Mouse (Mus musculus) CH12.LX (cell line): ENCODE measurements around the gene Gm21970. TPM values are rescaled to one million over a fixed set of nuclear protein-coding genes. Genes with fewer than 3 reads are reported as not detected.
A peak's percentile ranks its signal among the peaks of the same experiment; 100 is the strongest.

Experiments used
- DNase-seq: peaks from one replicate; pipeline ENCODE4 v3.0.0-alpha.2; 2013; ENCODE audit errors: extremely low read depth
- H3K27ac ChIP-seq: 2 replicates; pipeline ENCODE4 v1.5.1; 2012; ENCODE audit warnings: low read depth, mild to moderate bottlenecking, control low read depth, moderate library complexity; ENCODE audit not compliant: insufficient read depth
- H3K27me3 ChIP-seq: replicated peaks from 2 replicates; pipeline ENCODE3; 2012; ENCODE audit warnings: inconsistent platforms
- H3K36me3 ChIP-seq, 2 experiments: replicated peaks in 1 of 2; 2 replicates each; pipeline versions ENCODE3 to v1.6.1; 2012; ENCODE audit warnings: inconsistent platforms in 1 of 2, low read length in 1 of 2, mild to moderate bottlenecking in 1 of 2, mixed read lengths in 1 of 2, moderate library complexity in 1 of 2; ENCODE audit not compliant: control insufficient read depth in 1 of 2, insufficient read depth in 1 of 2
- H3K4me1 ChIP-seq, 2 experiments: 2 replicates each; pipeline ENCODE4 v1.6.1; 2012; ENCODE audit warnings: inconsistent platforms in 1 of 2, moderate library complexity in 1 of 2; ENCODE audit not compliant: insufficient read depth in 2 of 2, control insufficient read depth in 1 of 2
- H3K4me2 ChIP-seq: 2 replicates; pipeline ENCODE4 v1.6.1; 2012; ENCODE audit warnings: low read depth, mild to moderate bottlenecking, control low read depth; ENCODE audit not compliant: poor library complexity, insufficient read depth, severe bottlenecking
- H3K4me3 ChIP-seq, 3 experiments: fragments of 150-350 bp in 1 of 3; sonication (generic) in 1 of 3; replicated peaks in 1 of 3; 2 replicates each; pipeline versions ENCODE3 to v1.5.1; 2011 to 2012; ENCODE audit warnings: low read depth in 2 of 3, low read length in 2 of 3, mild to moderate bottlenecking in 2 of 3, moderate library complexity in 2 of 3, control low read depth in 1 of 3, improper control_type of control experiment in 1 of 3, inconsistent platforms in 1 of 3, mixed read lengths in 1 of 3; ENCODE audit not compliant: poor library complexity in 1 of 3
- H3K79me2 ChIP-seq: replicated peaks from 2 replicates; pipeline ENCODE4 v1.6.1; 2012; ENCODE audit warnings: mild to moderate bottlenecking, moderate library complexity; ENCODE audit not compliant: control insufficient read depth, poor library complexity, insufficient read depth, severe bottlenecking; ENCODE audit errors: extremely low read depth
- H3K9ac ChIP-seq: 2 replicates; pipeline ENCODE4 v1.6.1; 2012; ENCODE audit warnings: low read depth, mild to moderate bottlenecking, control low read depth, moderate library complexity; ENCODE audit not compliant: insufficient read depth
- H3K9me3 ChIP-seq: replicated peaks from 2 replicates; pipeline ENCODE3; 2012; ENCODE audit warnings: low read length, inconsistent platforms, mixed read lengths
- BHLHE40 ChIP-seq: IDR thresholded peaks from 2 replicates; pipeline ENCODE4 v1.6.1; 2011; ENCODE audit warnings: mild to moderate bottlenecking, low read depth, low read length, improper control_type of control experiment
- CHD2 ChIP-seq: IDR thresholded peaks from 2 replicates; pipeline ENCODE4 v1.6.1; 2011; ENCODE audit warnings: low read length, improper control_type of control experiment
- E2F4 ChIP-seq: IDR thresholded peaks from 2 replicates; pipeline ENCODE4 v1.6.1; 2011; ENCODE audit warnings: low read depth, low read length, improper control_type of control experiment; ENCODE audit not compliant: insufficient replicate concordance
- EP300 ChIP-seq: IDR thresholded peaks from 2 replicates; pipeline ENCODE4 v1.6.1; 2011; ENCODE audit warnings: low read length, improper control_type of control experiment
- IRF4 ChIP-seq: IDR thresholded peaks from 2 replicates; pipeline ENCODE4 v1.6.1; 2014; ENCODE audit warnings: low read depth, mild to moderate bottlenecking, inconsistent platforms, low read length, improper control_type of control experiment
- JUN ChIP-seq: IDR thresholded peaks from 2 replicates; pipeline ENCODE4 v1.6.1; 2011; ENCODE audit warnings: low read depth, mild to moderate bottlenecking, low read length, improper control_type of control experiment, moderate library complexity; ENCODE audit not compliant: insufficient read depth
- JUND ChIP-seq: conservative IDR thresholded peaks from 2 replicates; pipeline ENCODE4 v1.6.1; 2011; ENCODE audit warnings: low read depth, low read length, improper control_type of control experiment
- KAT2A ChIP-seq: IDR thresholded peaks from 2 replicates; pipeline ENCODE4 v1.6.1; 2012; ENCODE audit warnings: low read length, improper control_type of control experiment, inconsistent platforms; ENCODE audit not compliant: insufficient replicate concordance
- MYC ChIP-seq: IDR thresholded peaks from 2 replicates; pipeline ENCODE4 v1.6.1; 2011; ENCODE audit warnings: low read depth, mild to moderate bottlenecking, improper control_type of control experiment, low read length
- PAX5 ChIP-seq: IDR thresholded peaks from 2 replicates; pipeline ENCODE4 v1.6.1; 2012; ENCODE audit warnings: low read length, inconsistent platforms, mixed read lengths
- RCOR1 ChIP-seq: conservative IDR thresholded peaks from 2 replicates; pipeline ENCODE4 v1.6.1; 2012; ENCODE audit warnings: low read depth, mild to moderate bottlenecking, inconsistent platforms, low read length, improper control_type of control experiment
- TBP ChIP-seq: conservative IDR thresholded peaks from 2 replicates; pipeline ENCODE4 v1.6.1; 2011; ENCODE audit warnings: low read depth, low read length, improper control_type of control experiment
- TCF12 ChIP-seq: IDR thresholded peaks from 2 replicates; pipeline ENCODE4 v1.6.1; 2014; ENCODE audit warnings: low read depth, mild to moderate bottlenecking, inconsistent platforms, low read length, improper control_type of control experiment
- USF1 ChIP-seq: IDR thresholded peaks from 2 replicates; pipeline ENCODE4 v1.6.1; 2014; ENCODE audit warnings: low read depth, mild to moderate bottlenecking, inconsistent platforms, low read length, improper control_type of control experiment
- USF2 ChIP-seq: conservative IDR thresholded peaks from 2 replicates; pipeline ENCODE4 v1.6.1; 2011; ENCODE audit warnings: low read depth, low read length, improper control_type of control experiment
- ZC3H11A ChIP-seq: IDR thresholded peaks from 2 replicates; pipeline ENCODE4 v1.6.1; 2012; ENCODE audit warnings: low read depth, mild to moderate bottlenecking, inconsistent platforms, low read length, improper control_type of control experiment
- ZKSCAN1 ChIP-seq: IDR thresholded peaks from 2 replicates; pipeline ENCODE4 v1.6.1; 2012; ENCODE audit warnings: low read depth, inconsistent platforms, low read length, improper control_type of control experiment, borderline replicate concordance
- ZMIZ1 ChIP-seq: IDR thresholded peaks from 2 replicates; pipeline ENCODE4 v1.6.1; 2012; ENCODE audit warnings: low read depth, mild to moderate bottlenecking, inconsistent platforms, low read length, improper control_type of control experiment
- ZNF384 ChIP-seq: IDR thresholded peaks from 2 replicates; pipeline ENCODE4 v1.6.1; 2012; ENCODE audit warnings: low read depth, low read length, improper control_type of control experiment, inconsistent platforms
- dilution Hi-C: fragments of 300-500 bp; cut with MboI; formaldehyde crosslinking; loops from 2 replicates; pipeline ENCODE4 v1.14.3; 2020; ENCODE audit warnings: low sequenced_read_pairs; ENCODE audit not compliant: extremely low pct_unique_long_range_greater_than_20kb, extremely low pct_ligation_motif_present
- in situ Hi-C: fragments of 300-500 bp; cut with MboI; formaldehyde crosslinking; loops from 3 replicates; pipeline ENCODE4 v1.14.3; 2019; ENCODE audit warnings: low sequenced_read_pairs, low pct_ligation_motif_present, low pct_unique_long_range_greater_than_20kb, mixed read lengths
- polyA plus RNA-seq: library from polyadenylated mRNA; unstranded; fragments of >175 nt; gene quantifications from 2 replicates; pipeline ENCODE4 v1.2.1, GENCODE M21; 2012; ENCODE audit warnings: low read depth; ENCODE audit not compliant: insufficient read length
- total RNA-seq, 2 experiments: library from RNA; depleted of rRNA; stranded (reverse); fragments of 300-350 nt in 1 of 2; fragments of >200 nt in 1 of 2; gene quantifications; 2 replicates each; pipeline ENCODE4 v1.2.3; 2012 to 2014

Gm21970 gene
- total and polyA plus RNA-seq, 3 experiments, result not detected

- no peak overlapping the region for H3K9ac ChIP-seq
- no peak overlapping the region for H3K4me3 ChIP-seq
- dilution Hi-C loops (no loop called here), in situ Hi-C loops (no loop called here)
- no peak overlapping the region for H3K27ac ChIP-seq
- H3K27me3 ChIP-seq, result peaks cover 71% of the 10 kb centered on the region
- H3K79me2 ChIP-seq, result no peaks in the 10 kb centered on the region
- peak overlapping the region; percentile 40 for H3K4me2 ChIP-seq
- TF ChIP-seq TCF12 (no peak), E2F4 (no peak), ZMIZ1 (no peak), ZC3H11A (no peak), EP300 (peak; percentile 53), BHLHE40 (0 out of 2 replicates have a peak, but pooled peaks have one; percentile 11), MYC (no peak), USF2 (no peak), JUND (no peak), ZNF384 (peak; percentile 95), PAX5 (no peak), KAT2A (no peak), IRF4 (peak; percentile 58; the same call in 1 of the 2 replicates), JUN (peak; percentile 8; the same call in 1 of the 2 replicates), ZKSCAN1 (no peak)
- no peak for DNase-seq
- H3K9me3 ChIP-seq, result no peaks in the 10 kb centered on the region
- H3K4me1 ChIP-seq, result peaks cover 19 to 22% of the 10 kb centered on the region in 2 experiments
- H3K36me3 ChIP-seq, result no peaks in the 10 kb centered on the region
Measured at GRCm38 (mm10) chr16:91347491-91348263, 43.8 kb upstream of the Gm21970 start.

- Histone ChIP-seq H3K27ac (no peak overlapping the region), H3K9me3 (no peaks in the 10 kb centered on the region), H3K36me3 (no peaks in the 10 kb centered on the region), H3K4me1 (peaks cover 21 to 22% of the 10 kb centered on the region in 2 experiments), H3K4me3 (no peak overlapping the region), H3K9ac (no peak overlapping the region), H3K4me2 (peak overlapping the region; percentile 40), H3K27me3 (peaks cover 76% of the 10 kb centered on the region), H3K79me2 (no peaks in the 10 kb centered on the region)
- dilution Hi-C loops (no loop called here), in situ Hi-C loops (no loop called here)
- no peak for TF ChIP-seq PAX5
- TF ChIP-seq ZKSCAN1, result no peak
- no peak for TF ChIP-seq CHD2
- TF ChIP-seq ZC3H11A, result no peak
- TF ChIP-seq JUND, result no peak
- TF ChIP-seq RCOR1, result no peak
- TF ChIP-seq USF1, result no peak
- no peak for TF ChIP-seq TBP
- TF ChIP-seq EP300, result no peak
- peak; percentile 38 for DNase-seq
Measured at GRCm38 (mm10) chr16:91348264-91348565, 43.3 kb upstream of the Gm21970 start.
